Mouse (Mus musculus): Measurements from ENCODE around the gene Armc3. TPM values are rescaled to one million over a fixed set of nuclear protein-coding genes. Genes with fewer than 3 reads are reported as not detected.

Gene Armc3
- polyA plus RNA-seq, 1 experiment from 2014 or later = 1.4 TPM

- DNase-seq (ENCODE audit: low spot score) = no peak
- no peak overlapping the region for H3K4me2 ChIP-seq (ENCODE audit: low read length)
- WGBS = 84% methylated on average over 1 of the region's 1 CpGs
- H3K4me3 ChIP-seq (ENCODE audit: low read depth, low read length) = no peak overlapping the region
- H3K27me3 ChIP-seq (replicated peaks; ENCODE audit: control insufficient read depth, insufficient read depth, low read length) = no peaks in the 10 kb centered on the region
- no peak overlapping the region for H3K27ac ChIP-seq (ENCODE audit: low read depth, low read length)
- ATAC-seq = no peak
- no peaks in the 10 kb centered on the region for H3K9me3 ChIP-seq (replicated peaks; ENCODE audit: control insufficient read depth, low read length)
- no peak overlapping the region for H3K9ac ChIP-seq (ENCODE audit: low read length)
- no peaks in the 10 kb centered on the region for H3K4me1 ChIP-seq (ENCODE audit: control insufficient read depth, insufficient read depth, low read length)
- no peaks in the 10 kb centered on the region for H3K36me3 ChIP-seq (ENCODE audit: control insufficient read depth, insufficient read depth, low read length)
Observed at GRCm38 (mm10) chr2:19351615-19352253, 152.6 kb downstream of the Armc3 start.

GRCm38 (mm10) chr2:19353158-19353557 is 154.1 kb downstream of the Armc3 start:
- WGBS = 90% methylated on average over 2 of the region's 2 CpGs

More at GRCm38 (mm10) chr2:19353158-19353557, 154.1 kb downstream of the Armc3 start:
- no peaks in the 10 kb centered on the region for H3K9me3 ChIP-seq (replicated peaks; ENCODE audit: control insufficient read depth, low read length)
- no peak overlapping the region for H3K9ac ChIP-seq (ENCODE audit: low read length)
- no peak overlapping the region for H3K4me3 ChIP-seq (ENCODE audit: low read depth, low read length)
- ATAC-seq (no peak), DNase-seq (ENCODE audit: low spot score) (no peak)
- no peaks in the 10 kb centered on the region for H3K27me3 ChIP-seq (replicated peaks; ENCODE audit: control insufficient read depth, insufficient read depth, low read length)
- H3K36me3 ChIP-seq (ENCODE audit: control insufficient read depth, insufficient read depth, low read length) = no peaks in the 10 kb centered on the region
- no peak overlapping the region for H3K4me2 ChIP-seq (ENCODE audit: low read length)
- H3K27ac ChIP-seq (ENCODE audit: low read depth, low read length) = no peak overlapping the region
- no peaks in the 10 kb centered on the region for H3K4me1 ChIP-seq (ENCODE audit: control insufficient read depth, insufficient read depth, low read length)

Other genes with a start within 250 kb of the Armc3 start
- 11.0 and 12.1 TPM in 2 replicates for gene Pip4k2a, start 201.2 kb upstream of the Armc3 start, polyA plus RNA-seq (2014; fragmentation: Nextera tagmentation; extraction: Ambion mirVana)
- gene 4930426L09Rik, start 201.0 kb upstream of the Armc3 start, polyA plus RNA-seq (2014; fragmentation: Nextera tagmentation; extraction: Ambion mirVana) = 0.30 and 0.58 TPM in 2 replicates
- gene Msrb2, start 172.1 kb downstream of the Armc3 start, polyA plus RNA-seq (2014; fragmentation: Nextera tagmentation; extraction: Ambion mirVana) = 9.7 and 9.9 TPM in 2 replicates
- 0.37 TPM in 1 of 2 replicates, not detected in the other for gene Ptf1a, start 246.4 kb downstream of the Armc3 start, polyA plus RNA-seq (2014; fragmentation: Nextera tagmentation; extraction: Ambion mirVana)